ENCODE assay signal across 14 mouse cellular contexts in the genomic region with DNA sequence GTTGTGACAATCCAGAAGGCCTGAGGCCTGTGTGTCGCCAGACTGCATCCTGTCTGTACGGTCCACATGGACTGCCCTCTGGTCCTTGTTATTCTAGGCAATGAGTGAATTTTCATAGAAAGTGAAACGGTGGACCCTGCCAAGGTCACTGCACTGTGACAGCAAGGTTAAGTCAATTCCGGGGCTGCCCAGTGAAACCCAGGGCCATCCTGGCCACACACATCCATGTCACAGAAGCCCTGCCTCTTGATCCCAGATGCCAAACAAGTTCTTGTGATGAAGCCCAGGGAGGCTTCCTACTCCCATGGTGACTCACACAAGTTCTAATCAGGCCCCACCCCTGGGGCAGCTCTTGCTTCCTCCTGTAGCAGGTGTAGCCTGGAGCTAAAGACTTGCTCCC. TPM values are rescaled to one million over a fixed set of nuclear protein-coding genes. Genes with fewer than 3 reads are reported as not detected.
A peak's percentile ranks its signal among the peaks of the same experiment; 100 is the strongest.
DNase-seq lines count a peak whose midpoint lies in the region; ATAC-seq lines count a peak whose summit lies in the region.
"Had no signal": no experiment of that assay in that cellular context is flagged by ENCODE, and none has a peak within 500 bp of the region (broad histone marks: within the 10 kb centered on the region; RNA-seq: fewer than 3 reads in every experiment).

No protein-coding gene starts in this region.

- no peaks in the 10 kb centered on the region for H3K27me3 ChIP-seq in liver, embryonic 15.5 days
- H3K27me3 ChIP-seq in midbrain, embryonic 16.5 days (ENCODE audit: control insufficient read depth, insufficient read depth, low read depth, low read length), result no peaks in the 10 kb centered on the region
- H3K27me3 ChIP-seq: limb, embryonic 13.5 days had no signal

- H3K4me1 ChIP-seq in liver, embryonic 15.5 days (replicated peaks), result peaks cover 38% of the 10 kb centered on the region
- H3K4me1 ChIP-seq in midbrain, embryonic 16.5 days (ENCODE audit: control insufficient read depth, insufficient read depth, low read length), result peaks cover 14% of the 10 kb centered on the region; the same call in 1 of the 2 replicates
- H3K4me1 ChIP-seq: limb, embryonic 13.5 days had no signal

- peak; percentile 63 to 87 for DNase-seq in adrenal gland, adult (ENCODE audit: inconsistent age in 2 of 2, low spot score in 1 of 2)
- DNase-seq in adrenal gland, postnatal 4 days (ENCODE audit: low spot score in 2 of 2), result no peak
- no peak for DNase-seq in liver
- DNase-seq in kidney, postnatal 14 days, result peak; percentile 39
- no peak for DNase-seq in c-Kit-positive CD71-positive TER-119-positive erythroid progenitor cells, embryonic 14.5 days (ENCODE audit: low spot score)
- no peak for DNase-seq in urinary bladder, postnatal 25 days (ENCODE audit: low spot score)
- DNase-seq: cerebellum, adult 11 months; heart, postnatal 14 days; layer of hippocampus, postnatal 36 days had no signal

- no peaks in the 10 kb centered on the region for H3K9me3 ChIP-seq in liver, embryonic 15.5 days (replicated peaks)
- no peaks in the 10 kb centered on the region for H3K9me3 ChIP-seq in midbrain, embryonic 16.5 days (replicated peaks; ENCODE audit: control insufficient read depth, low read length, poor library complexity, severe bottlenecking)
- H3K9me3 ChIP-seq: G1E; limb, embryonic 13.5 days had no signal

- H3K9ac ChIP-seq in liver, embryonic 15.5 days, result no peak overlapping the region
- H3K9ac ChIP-seq in midbrain, embryonic 16.5 days (ENCODE audit: low read depth, low read length), result no peak overlapping the region
- H3K9ac ChIP-seq: limb, embryonic 13.5 days had no signal

- no peak overlapping the region for H3K4me2 ChIP-seq in liver, embryonic 15.5 days
- H3K4me2 ChIP-seq in midbrain, embryonic 16.5 days (ENCODE audit: low read length), result no peak overlapping the region
- H3K4me2 ChIP-seq: limb, embryonic 13.5 days; midbrain, embryonic 11.5 days had no signal

- H3K4me3 ChIP-seq in liver, embryonic 15.5 days (replicated peaks), result no peak overlapping the region
- H3K4me3 ChIP-seq in midbrain, embryonic 16.5 days (ENCODE audit: low read depth, low read length), result no peak overlapping the region
- H3K4me3 ChIP-seq: limb, embryonic 13.5 days had no signal

- peak; percentile 21; the same call in 1 of the 2 replicates for ATAC-seq in liver, embryonic 15.5 days (ENCODE audit: insufficient read depth)
- no peak for ATAC-seq in midbrain, embryonic 16.5 days

- no peak overlapping the region for H3K27ac ChIP-seq in liver, embryonic 15.5 days (replicated peaks)
- H3K27ac ChIP-seq in midbrain, embryonic 16.5 days (ENCODE audit: low read length), result no peak overlapping the region
- H3K27ac ChIP-seq: limb, embryonic 13.5 days had no signal

- H3K36me3 ChIP-seq in liver, embryonic 15.5 days (replicated peaks), result no peaks in the 10 kb centered on the region
- no peaks in the 10 kb centered on the region for H3K36me3 ChIP-seq in midbrain, embryonic 16.5 days (ENCODE audit: control insufficient read depth, insufficient read depth, low read length)
- H3K36me3 ChIP-seq: G1E; limb, embryonic 13.5 days had no signal

- 63% methylated on average over 4 of the region's 4 CpGs for WGBS in liver, embryonic 15.5 days (ENCODE audit: insufficient replicate concordance)
- WGBS in midbrain, embryonic 16.5 days, result 85% methylated on average over 4 of the region's 4 CpGs

RNA-seq across cellular contexts. Expression of a gene that starts 35.0 kb away (rescaled TPM):
- 10 to 100 TPM; 44.2 to 45.8 TPM for total RNA-seq in adrenal gland, postnatal 4 days (2021)
- polyA plus RNA-seq in liver, embryonic 15.5 days (2015; fragmentation: Nextera tagmentation; extraction: Ambion mirVana), result 28.1 and 28.2 TPM in 2 replicates
- polyA plus RNA-seq in midbrain, embryonic 16.5 days (2015; fragmentation: Nextera tagmentation; extraction: Ambion mirVana), result 102 and 104 TPM in 2 replicates

RNA-seq across cellular contexts. Expression of a gene that starts 51.6 kb away (rescaled TPM):
- total RNA-seq in adrenal gland, postnatal 4 days (2021), result 1 to 10 TPM; 6.7 to 8.2 TPM
- 4.3 and 4.4 TPM in 2 replicates for polyA plus RNA-seq in liver, embryonic 15.5 days (2015; fragmentation: Nextera tagmentation; extraction: Ambion mirVana)
- polyA plus RNA-seq in midbrain, embryonic 16.5 days (2015; fragmentation: Nextera tagmentation; extraction: Ambion mirVana), result 3.0 and 3.5 TPM in 2 replicates

Comparison
In these comparisons a context has a peak if more than half of its experiments do, and no peak if none do; other contexts are left out.
1. DNase-seq: peak in adrenal gland, adult (2 of 2) and kidney, postnatal 14 days (single experiment); none in adrenal gland, postnatal 4 days (0 of 2), liver (single experiment), c-Kit-positive CD71-positive TER-119-positive erythroid progenitor cells, embryonic 14.5 days (single experiment) and urinary bladder, postnatal 25 days (single experiment).